Mouse (Mus musculus) intestine, postnatal 0 days (tissue): ENCODE data around the gene Nsun3. TPM values are rescaled to one million over a fixed set of nuclear protein-coding genes. Genes with fewer than 3 reads are reported as not detected.

ENCODE experiments used
- ATAC-seq: fragments of 200-750 bp; cut with Nextera tagmentation; 2 replicates; pipeline ENCODE4 v1.8.0; 2017; ENCODE audit warnings: mild to moderate bottlenecking, moderate TSS enrichment, moderate library complexity
- H3K27ac ChIP-seq: fragments of 300-500 bp; sonication (generic); 2 replicates; pipeline ENCODE4 v1.5.1; 2014; ENCODE audit warnings: mild to moderate bottlenecking, low read depth, low read length, moderate library complexity
- H3K27me3 ChIP-seq: fragments of 300-500 bp; sonication (generic); replicated peaks from 2 replicates; pipeline ENCODE4 v1.6.1; 2014; ENCODE audit warnings: low read length, mixed read lengths; ENCODE audit not compliant: control insufficient read depth, insufficient read depth
- H3K36me3 ChIP-seq: fragments of 300-500 bp; sonication (generic); 2 replicates; pipeline ENCODE4 v1.6.1; 2014; ENCODE audit warnings: mild to moderate bottlenecking, moderate library complexity; ENCODE audit not compliant: control insufficient read depth, insufficient read depth
- H3K4me1 ChIP-seq: fragments of 300-500 bp; sonication (generic); replicated peaks from 2 replicates; pipeline ENCODE4 v1.6.1; 2014; ENCODE audit warnings: antibody characterized with exemption, low read length, mixed read lengths; ENCODE audit not compliant: control insufficient read depth, insufficient read depth
- H3K4me2 ChIP-seq: fragments of 300-500 bp; sonication (generic); replicated peaks from 2 replicates; pipeline ENCODE4 v1.6.1; 2014; ENCODE audit warnings: low read depth, mild to moderate bottlenecking, moderate library complexity
- H3K4me3 ChIP-seq: fragments of 300-500 bp; sonication (generic); 2 replicates; pipeline ENCODE4 v1.5.1; 2014; ENCODE audit warnings: low read depth, low read length
- H3K9ac ChIP-seq: fragments of 300-500 bp; sonication (generic); 2 replicates; pipeline ENCODE4 v1.6.1; 2014; ENCODE audit warnings: mild to moderate bottlenecking, low read depth, low read length
- H3K9me3 ChIP-seq: fragments of 300-500 bp; sonication (generic); 2 replicates; pipeline ENCODE4 v1.6.1; 2016; ENCODE audit warnings: mixed run types; ENCODE audit not compliant: control insufficient read depth
- CTCF ChIP-seq: sonication (generic); IDR thresholded peaks from 2 replicates; pipeline ENCODE4 v1.5.1; 2016; ENCODE audit warnings: low read depth, mild to moderate bottlenecking, control low read depth, antibody characterized with exemption, moderate library complexity
- WGBS: fragments of 180-500 bp; shearing (Covaris S2); extraction: QIAGEN DNeasy Blood & Tissue Kit; methylation state at CpG from one replicate; pipeline ENCODE4 v1.1.7; 2014; 5-methylcytosine and 5-hydroxymethylcytosine counted together
- polyA plus RNA-seq: library from polyadenylated mRNA; unstranded; fragments of >200 nt; fragmentation: Nextera tagmentation; extraction: Ambion mirVana; gene quantifications from 2 replicates; pipeline ENCODE4 v1.2.1, GENCODE M21; 2015

The Nsun3 gene
- polyA plus RNA-seq = 6.0 and 6.3 TPM in 2 replicates

DNA sequence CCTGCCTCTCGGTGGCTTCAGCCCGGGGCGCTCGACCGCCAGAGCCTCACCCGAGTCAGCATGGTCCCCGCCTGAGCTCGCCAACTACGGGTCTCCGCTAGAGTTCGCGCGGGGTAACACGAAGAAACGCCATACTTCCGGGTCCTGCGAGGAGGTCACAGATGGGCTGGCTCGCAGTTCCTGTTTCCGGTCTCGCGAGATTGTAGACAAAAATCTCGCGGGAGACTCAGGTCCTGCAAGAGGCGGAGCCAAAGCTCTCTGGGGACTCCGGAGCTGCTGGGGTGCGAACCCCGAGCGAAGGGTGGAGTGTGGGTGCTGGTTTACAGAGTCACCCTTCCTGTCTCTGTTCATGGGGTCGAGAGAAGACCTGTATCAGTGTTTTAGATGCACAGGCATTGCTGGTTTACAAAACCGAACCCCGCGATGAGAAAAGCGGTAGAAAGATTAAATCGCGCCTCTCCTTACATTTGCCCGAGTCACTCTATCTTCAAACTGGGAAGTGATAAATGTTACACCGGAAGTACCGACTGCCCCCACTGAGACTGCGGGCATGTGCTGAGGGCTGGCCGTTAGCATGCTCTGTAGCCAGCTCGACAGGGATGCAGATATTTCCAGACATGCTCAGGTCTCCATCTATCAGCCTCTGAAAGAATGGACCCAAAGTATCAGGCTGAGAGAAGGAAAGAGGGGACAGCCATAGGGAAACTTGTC, at the start of gene Nsun3:
Gene Nsun3, minus strand, starts transcription at position 198 of the 711 bp plus-strand sequence.
- peak within 1 kb of the TSS; percentile 71 for H3K4me3 ChIP-seq
- peak; percentile 100 for ATAC-seq
- no peaks in the 10 kb centered on the region for H3K27me3 ChIP-seq
- WGBS = 2% methylated on average over 41 of the region's 41 CpGs
- H3K4me1 ChIP-seq = peaks cover 4% of the 10 kb centered on the region; the same call in 1 of the 2 replicates
- H3K36me3 ChIP-seq = no peaks in the 10 kb centered on the region
- 0 out of 2 replicates have a peak, but pooled peaks have one; percentile 22 for TF ChIP-seq CTCF
- peak within 1 kb of the TSS; percentile 74 for H3K9ac ChIP-seq
- peak within 1 kb of the TSS; percentile 78 for H3K4me2 ChIP-seq
- peak within 1 kb of the TSS; percentile 90 for H3K27ac ChIP-seq
- H3K9me3 ChIP-seq = no peaks in the 10 kb centered on the region

DNA sequence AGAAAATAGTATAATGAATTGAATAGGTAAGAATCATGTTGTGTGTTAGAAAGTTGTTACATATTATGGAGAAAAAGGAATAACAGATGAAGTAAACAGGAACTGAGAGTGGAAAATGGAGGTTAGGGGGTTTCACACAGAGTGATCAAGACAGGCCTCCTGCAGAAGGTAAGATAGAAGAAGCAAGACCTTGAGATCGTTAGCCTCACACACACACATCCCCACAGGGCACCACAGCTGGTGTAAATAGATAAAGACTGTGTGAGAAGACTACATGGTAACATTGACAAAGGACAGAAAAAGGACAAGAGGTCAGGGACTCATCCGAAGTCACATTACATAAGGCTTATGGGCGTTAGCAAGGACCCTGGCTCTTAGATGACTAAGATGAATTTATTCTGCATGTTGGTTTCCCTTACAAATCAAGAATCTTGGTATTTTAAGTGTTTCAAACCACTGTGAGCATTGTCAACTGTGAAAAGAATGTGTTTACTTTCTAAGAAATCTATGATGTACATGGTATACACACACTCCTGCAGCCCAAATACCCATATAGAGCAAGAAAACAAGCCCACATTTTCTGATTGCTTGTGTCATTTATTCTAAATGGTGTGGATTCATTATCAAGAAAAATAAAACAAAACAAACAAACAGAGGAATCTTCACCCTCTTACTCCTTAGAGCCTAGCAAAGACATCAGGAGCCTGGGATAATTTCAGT, 47.6 kb upstream of the Nsun3 start:
- no peak overlapping the region for H3K4me3 ChIP-seq
- 32% methylated on average over 3 of the region's 3 CpGs for WGBS

DNA sequence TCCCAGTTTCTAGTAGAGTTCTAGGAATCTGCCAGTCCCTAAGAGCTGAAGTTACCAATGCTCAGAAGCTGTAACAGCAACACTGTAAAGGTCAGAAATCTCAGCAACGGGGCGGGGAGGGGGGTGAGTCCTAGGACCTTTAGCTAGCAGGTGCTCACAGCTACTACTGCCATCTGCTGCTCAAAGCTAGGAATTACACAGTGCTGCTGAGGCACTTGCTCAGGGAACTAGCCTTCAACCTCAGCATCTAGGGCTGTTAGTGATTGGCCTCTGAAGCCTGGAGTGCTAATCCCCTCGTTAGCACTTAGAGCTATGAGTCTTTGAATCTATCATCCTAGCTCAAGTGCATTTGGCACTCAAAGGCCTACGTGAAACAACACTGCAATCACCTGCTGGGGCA, 45.9 kb upstream of the Nsun3 start:
- no peaks in the 10 kb centered on the region for H3K9me3 ChIP-seq
- no peaks in the 10 kb centered on the region for H3K4me1 ChIP-seq
- no peak overlapping the region for H3K9ac ChIP-seq
- no peaks in the 10 kb centered on the region for H3K36me3 ChIP-seq
- no peaks in the 10 kb centered on the region for H3K27me3 ChIP-seq
- TF ChIP-seq CTCF = peak; percentile 86
- no peak overlapping the region for H3K4me3 ChIP-seq
- 14% methylated on average over 4 of the region's 4 CpGs for WGBS
- ATAC-seq = peak; percentile 54
- no peak overlapping the region; the same call in 1 of the 2 replicates for H3K4me2 ChIP-seq
- peak overlapping the region; percentile 15; the same call in 1 of the 2 replicates for H3K27ac ChIP-seq

More for the DNA sequence above, 47.6 kb upstream of the Nsun3 start:
- no peaks in the 10 kb centered on the region for H3K4me1 ChIP-seq
- H3K9ac ChIP-seq = no peak overlapping the region
- no peak for ATAC-seq
- H3K27me3 ChIP-seq = no peaks in the 10 kb centered on the region
- TF ChIP-seq CTCF = no peak
- no peaks in the 10 kb centered on the region for H3K36me3 ChIP-seq
- H3K9me3 ChIP-seq = no peaks in the 10 kb centered on the region
- no peak overlapping the region for H3K4me2 ChIP-seq
- H3K27ac ChIP-seq = no peak overlapping the region

DNA sequence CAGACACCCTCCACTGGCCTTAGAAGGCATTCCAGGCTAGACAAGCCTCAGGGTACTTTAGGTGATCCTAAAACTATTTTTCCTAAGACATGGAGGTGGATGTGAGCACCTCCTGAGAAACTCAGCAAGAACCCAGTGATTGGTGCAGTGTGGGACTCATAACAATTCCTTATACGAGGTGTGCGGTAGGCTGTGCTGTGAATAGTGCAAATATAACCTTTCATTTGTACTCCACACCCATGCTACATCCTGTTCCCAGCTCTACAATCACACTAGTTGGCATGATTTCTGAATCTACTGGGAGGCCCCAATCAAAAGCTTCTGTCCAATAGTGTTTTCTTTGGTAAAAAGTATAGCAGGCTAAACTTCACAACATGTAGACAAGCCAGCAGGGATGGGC, 45.4 kb upstream of the Nsun3 start:
- no peak overlapping the region for H3K4me3 ChIP-seq
- ATAC-seq = peak; percentile 53; the same call in 1 of the 2 replicates
- H3K27me3 ChIP-seq = no peaks in the 10 kb centered on the region
- no peak for TF ChIP-seq CTCF
- no peaks in the 10 kb centered on the region for H3K9me3 ChIP-seq
- peak overlapping the region; percentile 15; the same call in 1 of the 2 replicates for H3K27ac ChIP-seq
- H3K4me1 ChIP-seq = no peaks in the 10 kb centered on the region
- no peaks in the 10 kb centered on the region for H3K36me3 ChIP-seq
- WGBS = 58% methylated on average over 2 of the region's 2 CpGs
- H3K4me2 ChIP-seq = no peak overlapping the region; the same call in 1 of the 2 replicates
- no peak overlapping the region for H3K9ac ChIP-seq

DNA sequence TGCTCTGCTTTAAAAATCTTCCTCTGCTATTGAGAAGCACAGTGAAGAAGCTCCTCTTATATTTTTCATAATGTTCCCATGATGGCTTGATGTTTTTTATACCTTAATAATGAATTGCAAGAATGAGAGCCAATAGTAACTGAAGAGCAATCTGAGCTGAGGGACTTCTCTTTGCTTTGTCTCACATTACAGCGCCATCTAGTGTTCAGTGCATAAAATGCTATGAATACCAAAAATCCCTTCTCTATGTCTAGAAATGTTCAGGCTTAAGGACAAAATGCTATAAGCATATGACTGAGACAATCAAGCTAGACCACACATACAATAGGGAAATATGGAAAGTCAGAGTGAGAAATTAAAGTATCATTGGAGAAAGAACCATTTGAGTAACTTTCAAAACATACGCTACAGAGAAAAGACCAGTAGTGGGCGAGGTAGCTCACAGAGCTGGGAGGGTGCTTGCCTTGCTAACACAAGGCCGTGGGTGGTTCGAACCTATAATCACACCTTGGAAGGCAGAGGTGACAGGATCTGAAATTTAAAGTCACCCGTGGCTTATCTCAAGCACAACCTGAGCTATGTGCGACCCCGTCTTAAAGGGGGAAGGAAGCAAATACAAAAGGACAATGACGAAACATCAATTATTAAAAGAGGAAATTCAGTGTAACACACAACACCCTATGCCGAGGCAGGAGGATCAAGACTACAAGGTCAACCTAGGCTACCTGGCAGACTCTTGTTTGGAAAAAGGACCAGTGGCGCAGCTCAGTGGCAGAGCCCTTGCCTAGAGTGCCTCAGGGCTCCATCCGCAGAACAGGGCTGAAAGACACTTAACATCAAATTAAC, 39.8 kb upstream of the Nsun3 start:
- Histone ChIP-seq H3K9ac (no peak overlapping the region), H3K27me3 (no peaks in the 10 kb centered on the region), H3K27ac (no peak overlapping the region), H3K9me3 (no peaks in the 10 kb centered on the region), H3K4me3 (no peak overlapping the region), H3K4me2 (no peak overlapping the region), H3K4me1 (no peaks in the 10 kb centered on the region), H3K36me3 (peaks cover 3% of the 10 kb centered on the region; the same call in 1 of the 2 replicates)
- WGBS = 72% methylated on average over 12 of the region's 12 CpGs
- ATAC-seq = no peak
- peak; percentile 84 for TF ChIP-seq CTCF

DNA sequence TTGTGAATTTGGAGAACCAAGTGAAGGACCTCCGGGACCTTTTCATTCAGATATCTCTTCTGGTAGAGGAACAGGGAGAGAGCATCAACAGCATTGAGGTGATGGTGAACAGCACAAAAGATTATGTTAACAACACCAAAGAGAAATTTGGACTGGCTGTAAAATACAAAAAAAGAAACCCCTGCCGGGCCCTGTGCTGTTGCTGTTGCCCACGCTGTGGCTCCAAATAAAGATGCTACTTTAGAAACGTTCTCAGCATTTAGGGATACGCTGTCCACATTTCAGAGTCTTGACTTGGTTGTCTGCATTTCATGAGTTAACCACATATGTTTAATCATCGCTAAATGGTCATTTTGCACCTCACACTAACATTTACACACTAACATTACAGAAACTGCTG, 35.9 kb upstream of the Nsun3 start:
- ATAC-seq = no peak
- no peak overlapping the region for H3K9ac ChIP-seq

More for the DNA sequence above, 35.9 kb upstream of the Nsun3 start:
- Histone ChIP-seq H3K9me3 (no peaks in the 10 kb centered on the region), H3K4me3 (no peak overlapping the region), H3K36me3 (peaks cover 3% of the 10 kb centered on the region; the same call in 1 of the 2 replicates), H3K27ac (no peak overlapping the region), H3K4me1 (no peaks in the 10 kb centered on the region), H3K4me2 (no peak overlapping the region), H3K27me3 (no peaks in the 10 kb centered on the region)
- no peak for TF ChIP-seq CTCF
- WGBS = 94% methylated on average over 6 of the region's 6 CpGs
